Mouse (Mus musculus) CH12.LX (cell line): ENCODE data around the gene Kif23. TPM values are rescaled to one million over a fixed set of nuclear protein-coding genes. Genes with fewer than 3 reads are reported as not detected.

ENCODE experiments used
- DNase-seq: peaks from one replicate; pipeline ENCODE4 v3.0.0-alpha.2; 2013; ENCODE audit errors: extremely low read depth
- H3K27ac ChIP-seq: 2 replicates; pipeline ENCODE4 v1.5.1; 2012; ENCODE audit warnings: low read depth, mild to moderate bottlenecking, control low read depth, moderate library complexity; ENCODE audit not compliant: insufficient read depth
- H3K27me3 ChIP-seq: replicated peaks from 2 replicates; pipeline ENCODE3; 2012; ENCODE audit warnings: inconsistent platforms
- H3K36me3 ChIP-seq, 2 experiments: replicated peaks in 1 of 2; 2 replicates each; pipeline versions ENCODE3 to v1.6.1; 2012; ENCODE audit warnings: inconsistent platforms in 1 of 2, low read length in 1 of 2, mild to moderate bottlenecking in 1 of 2, mixed read lengths in 1 of 2, moderate library complexity in 1 of 2; ENCODE audit not compliant: control insufficient read depth in 1 of 2, insufficient read depth in 1 of 2
- H3K4me1 ChIP-seq, 2 experiments: 2 replicates each; pipeline ENCODE4 v1.6.1; 2012; ENCODE audit warnings: inconsistent platforms in 1 of 2, moderate library complexity in 1 of 2; ENCODE audit not compliant: insufficient read depth in 2 of 2, control insufficient read depth in 1 of 2
- H3K4me2 ChIP-seq: 2 replicates; pipeline ENCODE4 v1.6.1; 2012; ENCODE audit warnings: low read depth, mild to moderate bottlenecking, control low read depth; ENCODE audit not compliant: poor library complexity, insufficient read depth, severe bottlenecking
- H3K4me3 ChIP-seq, 3 experiments: fragments of 150-350 bp in 1 of 3; sonication (generic) in 1 of 3; replicated peaks in 1 of 3; 2 replicates each; pipeline versions ENCODE3 to v1.5.1; 2011 to 2012; ENCODE audit warnings: low read depth in 2 of 3, low read length in 2 of 3, mild to moderate bottlenecking in 2 of 3, moderate library complexity in 2 of 3, control low read depth in 1 of 3, improper control_type of control experiment in 1 of 3, inconsistent platforms in 1 of 3, mixed read lengths in 1 of 3; ENCODE audit not compliant: poor library complexity in 1 of 3
- H3K79me2 ChIP-seq: replicated peaks from 2 replicates; pipeline ENCODE4 v1.6.1; 2012; ENCODE audit warnings: mild to moderate bottlenecking, moderate library complexity; ENCODE audit not compliant: control insufficient read depth, poor library complexity, insufficient read depth, severe bottlenecking; ENCODE audit errors: extremely low read depth
- H3K9ac ChIP-seq: 2 replicates; pipeline ENCODE4 v1.6.1; 2012; ENCODE audit warnings: low read depth, mild to moderate bottlenecking, control low read depth, moderate library complexity; ENCODE audit not compliant: insufficient read depth
- H3K9me3 ChIP-seq: replicated peaks from 2 replicates; pipeline ENCODE3; 2012; ENCODE audit warnings: low read length, inconsistent platforms, mixed read lengths
- BHLHE40 ChIP-seq: IDR thresholded peaks from 2 replicates; pipeline ENCODE4 v1.6.1; 2011; ENCODE audit warnings: mild to moderate bottlenecking, low read depth, low read length, improper control_type of control experiment
- CHD2 ChIP-seq: IDR thresholded peaks from 2 replicates; pipeline ENCODE4 v1.6.1; 2011; ENCODE audit warnings: low read length, improper control_type of control experiment
- E2F4 ChIP-seq: IDR thresholded peaks from 2 replicates; pipeline ENCODE4 v1.6.1; 2011; ENCODE audit warnings: low read depth, low read length, improper control_type of control experiment; ENCODE audit not compliant: insufficient replicate concordance
- EP300 ChIP-seq: IDR thresholded peaks from 2 replicates; pipeline ENCODE4 v1.6.1; 2011; ENCODE audit warnings: low read length, improper control_type of control experiment
- ETS1 ChIP-seq: conservative IDR thresholded peaks from 2 replicates; pipeline ENCODE4 v1.6.1; 2012; ENCODE audit warnings: low read depth, mild to moderate bottlenecking, inconsistent platforms, low read length, improper control_type of control experiment, moderate library complexity
- HCFC1 ChIP-seq: IDR thresholded peaks from 2 replicates; pipeline ENCODE4 v1.6.1; 2012; ENCODE audit warnings: low read depth, mild to moderate bottlenecking, inconsistent platforms, low read length, improper control_type of control experiment
- IRF4 ChIP-seq: IDR thresholded peaks from 2 replicates; pipeline ENCODE4 v1.6.1; 2014; ENCODE audit warnings: low read depth, mild to moderate bottlenecking, inconsistent platforms, low read length, improper control_type of control experiment
- JUN ChIP-seq: IDR thresholded peaks from 2 replicates; pipeline ENCODE4 v1.6.1; 2011; ENCODE audit warnings: low read depth, mild to moderate bottlenecking, low read length, improper control_type of control experiment, moderate library complexity; ENCODE audit not compliant: insufficient read depth
- JUND ChIP-seq: conservative IDR thresholded peaks from 2 replicates; pipeline ENCODE4 v1.6.1; 2011; ENCODE audit warnings: low read depth, low read length, improper control_type of control experiment
- KAT2A ChIP-seq: IDR thresholded peaks from 2 replicates; pipeline ENCODE4 v1.6.1; 2012; ENCODE audit warnings: low read length, improper control_type of control experiment, inconsistent platforms; ENCODE audit not compliant: insufficient replicate concordance
- MAFK ChIP-seq: IDR thresholded peaks from 2 replicates; pipeline ENCODE4 v1.6.1; 2011; ENCODE audit warnings: low read length, improper control_type of control experiment; ENCODE audit not compliant: insufficient replicate concordance
- MAZ ChIP-seq: IDR thresholded peaks from 2 replicates; pipeline ENCODE4 v1.6.1; 2012; ENCODE audit warnings: low read depth, mild to moderate bottlenecking, inconsistent platforms, low read length, improper control_type of control experiment, moderate library complexity
- MEF2A ChIP-seq: IDR thresholded peaks from 2 replicates; pipeline ENCODE4 v1.6.1; 2014; ENCODE audit warnings: low read depth, mild to moderate bottlenecking, inconsistent platforms, low read length, improper control_type of control experiment, borderline replicate concordance
- NELFE ChIP-seq: IDR thresholded peaks from 2 replicates; pipeline ENCODE4 v1.6.1; 2011; ENCODE audit warnings: low read depth, low read length, improper control_type of control experiment
- RCOR1 ChIP-seq: conservative IDR thresholded peaks from 2 replicates; pipeline ENCODE4 v1.6.1; 2012; ENCODE audit warnings: low read depth, mild to moderate bottlenecking, inconsistent platforms, low read length, improper control_type of control experiment
- SMC3 ChIP-seq: IDR thresholded peaks from 2 replicates; pipeline ENCODE4 v1.6.1; 2011; ENCODE audit warnings: low read depth, low read length, improper control_type of control experiment
- TCF12 ChIP-seq: IDR thresholded peaks from 2 replicates; pipeline ENCODE4 v1.6.1; 2014; ENCODE audit warnings: low read depth, mild to moderate bottlenecking, inconsistent platforms, low read length, improper control_type of control experiment
- ZKSCAN1 ChIP-seq: IDR thresholded peaks from 2 replicates; pipeline ENCODE4 v1.6.1; 2012; ENCODE audit warnings: low read depth, inconsistent platforms, low read length, improper control_type of control experiment, borderline replicate concordance
- ZNF384 ChIP-seq: IDR thresholded peaks from 2 replicates; pipeline ENCODE4 v1.6.1; 2012; ENCODE audit warnings: low read depth, low read length, improper control_type of control experiment, inconsistent platforms
- dilution Hi-C: fragments of 300-500 bp; cut with MboI; formaldehyde crosslinking; loops from 2 replicates; pipeline ENCODE4 v1.14.3; 2020; ENCODE audit warnings: low sequenced_read_pairs; ENCODE audit not compliant: extremely low pct_unique_long_range_greater_than_20kb, extremely low pct_ligation_motif_present
- in situ Hi-C: fragments of 300-500 bp; cut with MboI; formaldehyde crosslinking; loops from 3 replicates; pipeline ENCODE4 v1.14.3; 2019; ENCODE audit warnings: low sequenced_read_pairs, low pct_ligation_motif_present, low pct_unique_long_range_greater_than_20kb, mixed read lengths
- polyA plus RNA-seq: library from polyadenylated mRNA; unstranded; fragments of >175 nt; gene quantifications from 2 replicates; pipeline ENCODE4 v1.2.1, GENCODE M21; 2012; ENCODE audit warnings: low read depth; ENCODE audit not compliant: insufficient read length
- total RNA-seq, 2 experiments: library from RNA; depleted of rRNA; stranded (reverse); fragments of 300-350 nt in 1 of 2; fragments of >200 nt in 1 of 2; gene quantifications; 2 replicates each; pipeline ENCODE4 v1.2.3; 2012 to 2014

The Kif23 gene
- total and polyA plus RNA-seq, 3 experiments = 50.6 to 133 (median 96.2) TPM

DNA sequence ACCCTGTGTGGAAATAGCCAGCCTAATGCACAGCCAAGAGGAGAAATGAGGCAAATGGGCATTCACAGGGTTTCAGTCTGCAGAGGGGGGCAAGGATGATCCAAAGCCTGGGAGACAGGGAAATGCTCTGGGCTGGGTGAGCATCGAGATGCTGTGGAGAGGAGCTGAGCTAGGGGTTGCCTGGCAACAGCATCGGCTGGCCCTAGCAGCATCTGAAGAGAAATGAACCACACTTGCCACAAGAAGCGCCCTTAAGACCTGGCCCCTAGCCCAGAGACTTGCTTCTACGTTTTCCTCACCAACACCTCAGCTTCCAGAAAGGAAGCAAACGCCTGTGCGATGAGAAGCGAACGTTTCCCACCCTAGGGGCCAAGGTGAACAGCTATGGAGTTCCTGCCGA lies 44.1 kb downstream of the Kif23 start:
- Histone ChIP-seq H3K4me1 (peaks cover 15 to 67% of the 10 kb centered on the region in 2 experiments), H3K9ac (no peak overlapping the region), H3K27me3 (peaks cover 4% of the 10 kb centered on the region), H3K4me2 (no peak overlapping the region), H3K4me3 (no peak overlapping the region), H3K36me3 (peaks cover 0 to 2% of the 10 kb centered on the region in 2 experiments)
- in situ Hi-C loops = no loop called here
- no peak for TF ChIP-seq MEF2A
- no peak for TF ChIP-seq HCFC1
- TF ChIP-seq, all 38 proteins: peak for 0
- Histone ChIP-seq H3K79me2 (no peaks in the 10 kb centered on the region), H3K27ac (no peak overlapping the region), H3K9me3 (no peaks in the 10 kb centered on the region)
- no peak for DNase-seq
- dilution Hi-C loops = no loop called here

DNA sequence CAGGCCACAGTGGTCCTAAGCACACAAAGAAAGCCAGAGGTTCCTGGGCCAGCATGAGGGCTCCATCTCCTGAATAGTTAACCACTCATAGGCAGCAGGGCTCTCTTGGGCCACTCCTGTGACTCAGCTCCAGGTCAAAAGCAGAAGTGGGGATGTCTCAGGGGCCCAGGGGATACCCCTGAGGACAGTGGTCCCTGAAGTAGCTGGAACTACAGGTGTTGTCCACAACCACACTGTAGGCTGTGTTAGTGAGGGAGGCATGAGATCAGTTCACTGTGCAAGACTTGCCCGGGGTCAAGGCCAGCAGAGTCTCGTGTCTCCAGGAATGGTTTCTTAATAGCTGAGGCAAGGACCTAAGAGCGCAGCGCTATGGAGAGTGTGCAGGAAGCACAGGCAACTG lies 45.0 kb downstream of the Kif23 start:
- in situ Hi-C loops = no loop called here
- H3K4me2 ChIP-seq = peak overlapping the region; percentile 21
- dilution Hi-C loops = no loop called here
- H3K27me3 ChIP-seq = peaks cover 4% of the 10 kb centered on the region
- no peak overlapping the region for H3K4me3 ChIP-seq
- no peak overlapping the region for H3K9ac ChIP-seq
- H3K9me3 ChIP-seq = no peaks in the 10 kb centered on the region
- no peaks in the 10 kb centered on the region for H3K79me2 ChIP-seq
- TF ChIP-seq MAZ = no peak
- TF ChIP-seq IRF4 = peak; percentile 94
- TF ChIP-seq RCOR1 = no peak
- peak; percentile 90 for TF ChIP-seq TCF12
- 0 out of 2 replicates have a peak, but pooled peaks have one; percentile 45 for TF ChIP-seq KAT2A
- peak; percentile 94 for TF ChIP-seq EP300
- TF ChIP-seq ZNF384 = no peak
- 0 out of 2 replicates have a peak, but pooled peaks have one; percentile 11 for TF ChIP-seq CHD2
- TF ChIP-seq E2F4 = no peak
- peak; percentile 87 for TF ChIP-seq BHLHE40
- TF ChIP-seq HCFC1 = no peak
- TF ChIP-seq SMC3 = no peak
- no peak for TF ChIP-seq ZKSCAN1
- TF ChIP-seq NELFE = no peak
- peak; percentile 33; the same call in 1 of the 2 replicates for TF ChIP-seq JUN
- TF ChIP-seq JUND = 0 out of 2 replicates have a peak, but pooled peaks have one; percentile 25
- TF ChIP-seq MEF2A = peak; percentile 30; the same call in 1 of the 2 replicates
- peak; percentile 88 for TF ChIP-seq ETS1
- peak; percentile 72; the same call in 1 of the 2 replicates for TF ChIP-seq MAFK
- H3K4me1 ChIP-seq = peaks cover 12 to 58% of the 10 kb centered on the region in 2 experiments
- DNase-seq = peak; percentile 88
- H3K36me3 ChIP-seq = peaks cover 0 to 2% of the 10 kb centered on the region in 2 experiments
- no peak overlapping the region for H3K27ac ChIP-seq
